Mouse (Mus musculus) heart, embryonic 14.5 days (tissue): ENCODE results near the gene Ints11. TPM values are rescaled to one million over a fixed set of nuclear protein-coding genes. Genes with fewer than 3 reads are reported as not detected.

Experiments used
- ATAC-seq: fragments of 200-750 bp; cut with Nextera tagmentation; 2 replicates; pipeline ENCODE4 v1.8.0; 2017; ENCODE audit warnings: low read depth, moderate TSS enrichment; ENCODE audit not compliant: insufficient number of reproducible peaks, insufficient read depth, low FRiP score
- H3K27ac ChIP-seq, 2 experiments: fragments of 200-500 bp in 1 of 2; fragments of 300-500 bp in 1 of 2; sonication (generic) in 1 of 2; replicated peaks in 1 of 2; 2 replicates each; pipeline ENCODE4 v1.5.1; 2012 to 2014; ENCODE audit warnings: low read depth in 2 of 2, low read length in 2 of 2, control low read depth in 1 of 2, mild to moderate bottlenecking in 1 of 2, mixed read lengths in 1 of 2; ENCODE audit not compliant: control insufficient read depth in 1 of 2, insufficient read depth in 1 of 2
- H3K27me3 ChIP-seq: fragments of 300-500 bp; sonication (generic); 2 replicates; pipeline ENCODE4 v1.6.1; 2014; ENCODE audit warnings: mild to moderate bottlenecking, low read length, control low read depth; ENCODE audit not compliant: control insufficient read depth, insufficient read depth
- H3K36me3 ChIP-seq: fragments of 300-500 bp; sonication (generic); 2 replicates; pipeline ENCODE4 v1.6.1; 2014; ENCODE audit warnings: mild to moderate bottlenecking, control low read depth, low read length, mixed read lengths; ENCODE audit not compliant: control insufficient read depth, insufficient read depth
- H3K4me1 ChIP-seq, 2 experiments: fragments of 200-500 bp in 1 of 2; fragments of 300-500 bp in 1 of 2; sonication (generic) in 1 of 2; 2 replicates each; pipeline ENCODE4 v1.6.1; 2012 to 2014; ENCODE audit warnings: low read length in 2 of 2, control low read depth in 1 of 2, mixed read lengths in 1 of 2; ENCODE audit not compliant: control insufficient read depth in 2 of 2, insufficient read depth in 2 of 2
- H3K4me2 ChIP-seq: fragments of 300-500 bp; sonication (generic); 2 replicates; pipeline ENCODE4 v1.6.1; 2014; ENCODE audit warnings: mild to moderate bottlenecking, low read length
- H3K4me3 ChIP-seq, 2 experiments: fragments of 200-500 bp in 1 of 2; fragments of 300-500 bp in 1 of 2; sonication (generic) in 1 of 2; 2 replicates each; pipeline ENCODE4 v1.5.1; 2012 to 2014; ENCODE audit warnings: low read length in 2 of 2, mild to moderate bottlenecking in 2 of 2, control low read depth in 1 of 2, low read depth in 1 of 2, moderate library complexity in 1 of 2; ENCODE audit not compliant: control insufficient read depth in 1 of 2, insufficient read depth in 1 of 2
- H3K9ac ChIP-seq: fragments of 300-500 bp; sonication (generic); 2 replicates; pipeline ENCODE4 v1.6.1; 2014; ENCODE audit warnings: mild to moderate bottlenecking, low read length
- H3K9me3 ChIP-seq: fragments of 300-500 bp; sonication (generic); 2 replicates; pipeline ENCODE4 v1.6.1; 2016; ENCODE audit warnings: low read length, control low read depth; ENCODE audit not compliant: control insufficient read depth
- WGBS: fragments of 180-500 bp; shearing (Covaris S2); extraction: QIAGEN DNeasy Blood & Tissue Kit; methylation state at CpG from one replicate; pipeline ENCODE4 v1.1.7; 2014; 5-methylcytosine and 5-hydroxymethylcytosine counted together
- polyA plus RNA-seq: library from polyadenylated mRNA; unstranded; fragments of >200 nt; fragmentation: Nextera tagmentation; extraction: Ambion mirVana; gene quantifications from 2 replicates; pipeline ENCODE4 v1.2.1, GENCODE M21; 2014

Ints11 gene
- 36.0 and 38.5 TPM in 2 replicates for polyA plus RNA-seq

GRCm38 (mm10) chr4:155869317-155870033, at the start of gene Ints11, which contains the start of gene Cptp:
Gene Ints11, plus strand, starts transcription at chr4:155869546.
Gene Cptp, minus strand, starts transcription at chr4:155869440.
- H3K27ac ChIP-seq: peak within 1 kb of the TSS; percentile 42 to 69
- under 1% methylated on average over 63 of the region's 63 CpGs for WGBS
- H3K36me3 ChIP-seq: peaks cover 49% of the 10 kb centered on the region
- H3K9me3 ChIP-seq: no peaks in the 10 kb centered on the region
- ATAC-seq: peak; percentile 94
- peak within 1 kb of the TSS; percentile 98 for H3K4me2 ChIP-seq
- peaks cover 7 to 8% of the 10 kb centered on the region in 2 experiments; a peak in 3 of 4 replicates for H3K4me1 ChIP-seq
- peak within 1 kb of the TSS; percentile 87 for H3K9ac ChIP-seq
- H3K4me3 ChIP-seq: peak within 1 kb of the TSS; percentile 83 to 85
- no peaks in the 10 kb centered on the region for H3K27me3 ChIP-seq

- no peaks in the 10 kb centered on the region for H3K27me3 ChIP-seq
- no peak overlapping the region for H3K27ac ChIP-seq
- 81% methylated on average over 7 of the region's 7 CpGs for WGBS
- no peaks in the 10 kb centered on the region for H3K9me3 ChIP-seq
- H3K4me2 ChIP-seq: no peak overlapping the region
- no peak overlapping the region for H3K4me3 ChIP-seq
- no peak for ATAC-seq
- H3K4me1 ChIP-seq: no peaks in the 10 kb centered on the region
- H3K9ac ChIP-seq: no peak overlapping the region
- peaks cover 98% of the 10 kb centered on the region for H3K36me3 ChIP-seq
These were observed 48.3 kb upstream of the Ints11 start for GRCm38 (mm10) chr4:155821025-155821424.

- Histone ChIP-seq H3K9ac (no peak overlapping the region), H3K4me1 (no peaks in the 10 kb centered on the region), H3K27me3 (no peaks in the 10 kb centered on the region), H3K4me3 (no peak overlapping the region), H3K36me3 (peaks cover 95% of the 10 kb centered on the region), H3K27ac (no peak overlapping the region), H3K4me2 (no peak overlapping the region), H3K9me3 (no peaks in the 10 kb centered on the region)
- ATAC-seq: no peak
- 93% methylated on average over 16 of the region's 16 CpGs for WGBS
These were observed 45.9 kb upstream of the Ints11 start for GRCm38 (mm10) chr4:155823443-155823842.

- Histone ChIP-seq H3K9ac (no peak overlapping the region), H3K4me1 (peaks cover 8 to 13% of the 10 kb centered on the region in 2 experiments), H3K4me3 (no peak overlapping the region), H3K4me2 (no peak overlapping the region), H3K36me3 (peaks cover 43% of the 10 kb centered on the region), H3K27me3 (no peaks in the 10 kb centered on the region), H3K9me3 (no peaks in the 10 kb centered on the region), H3K27ac (no peak overlapping the region)
- WGBS: 87% methylated on average over 4 of the region's 4 CpGs
- ATAC-seq: no peak
These were observed 39.5 kb upstream of the Ints11 start for GRCm38 (mm10) chr4:155829866-155830265.

- peak overlapping the region; percentile 96 for H3K4me2 ChIP-seq
- 49% methylated on average over 8 of the region's 8 CpGs for WGBS
- no peak for ATAC-seq
- H3K9ac ChIP-seq: no peak overlapping the region
- no peak overlapping the region for H3K27ac ChIP-seq
- peak overlapping the region in 1 of 2 experiments; percentile 89; a peak in 2 of 4 replicates for H3K4me3 ChIP-seq
- no peaks in the 10 kb centered on the region for H3K27me3 ChIP-seq
- H3K36me3 ChIP-seq: peaks cover 35% of the 10 kb centered on the region
- H3K9me3 ChIP-seq: no peaks in the 10 kb centered on the region
- H3K4me1 ChIP-seq: peaks cover 8 to 13% of the 10 kb centered on the region in 2 experiments
These were observed 38.8 kb upstream of the Ints11 start for GRCm38 (mm10) chr4:155830596-155830995.

- Histone ChIP-seq H3K4me1 (peaks cover 8 to 13% of the 10 kb centered on the region in 2 experiments), H3K4me2 (peak within 1 kb of the TSS; percentile 96), H3K4me3 (peak within 1 kb of the TSS; percentile 78 to 89), H3K9me3 (no peaks in the 10 kb centered on the region), H3K9ac (peak within 1 kb of the TSS; percentile 94), H3K27me3 (no peaks in the 10 kb centered on the region), H3K36me3 (peaks cover 31% of the 10 kb centered on the region), H3K27ac (peak within 1 kb of the TSS; percentile 72 to 90)
- under 1% methylated on average over 49 of the region's 49 CpGs for WGBS
- ATAC-seq: peak; percentile 91
These were observed 38.1 kb upstream of the Ints11 start, which contains the start of gene Aurkaip1 for GRCm38 (mm10) chr4:155831205-155831766. Gene Aurkaip1, plus strand, starts transcription at chr4:155831272.

- Histone ChIP-seq H3K36me3 (peaks cover 26% of the 10 kb centered on the region), H3K4me1 (peaks cover 8 to 13% of the 10 kb centered on the region in 2 experiments), H3K4me3 (peak overlapping the region; percentile 78 to 89), H3K4me2 (peak overlapping the region; percentile 96), H3K9ac (peak overlapping the region; percentile 94), H3K27ac (peak overlapping the region; percentile 45 to 90), H3K27me3 (no peaks in the 10 kb centered on the region), H3K9me3 (no peaks in the 10 kb centered on the region)
- 1% methylated on average over 25 of the region's 25 CpGs for WGBS
- ATAC-seq: no peak
These were observed 37.5 kb upstream of the Ints11 start for GRCm38 (mm10) chr4:155831831-155832230.
